Mouse (Mus musculus) cerebellum, adult 18-20 months (tissue): ENCODE measurements around the gene Rybp.

ENCODE experiments used
- DNase-seq, 2 experiments: peaks; one replicate each; pipeline ENCODE4 v3.0.0; 2021

Gene Rybp

DNA sequence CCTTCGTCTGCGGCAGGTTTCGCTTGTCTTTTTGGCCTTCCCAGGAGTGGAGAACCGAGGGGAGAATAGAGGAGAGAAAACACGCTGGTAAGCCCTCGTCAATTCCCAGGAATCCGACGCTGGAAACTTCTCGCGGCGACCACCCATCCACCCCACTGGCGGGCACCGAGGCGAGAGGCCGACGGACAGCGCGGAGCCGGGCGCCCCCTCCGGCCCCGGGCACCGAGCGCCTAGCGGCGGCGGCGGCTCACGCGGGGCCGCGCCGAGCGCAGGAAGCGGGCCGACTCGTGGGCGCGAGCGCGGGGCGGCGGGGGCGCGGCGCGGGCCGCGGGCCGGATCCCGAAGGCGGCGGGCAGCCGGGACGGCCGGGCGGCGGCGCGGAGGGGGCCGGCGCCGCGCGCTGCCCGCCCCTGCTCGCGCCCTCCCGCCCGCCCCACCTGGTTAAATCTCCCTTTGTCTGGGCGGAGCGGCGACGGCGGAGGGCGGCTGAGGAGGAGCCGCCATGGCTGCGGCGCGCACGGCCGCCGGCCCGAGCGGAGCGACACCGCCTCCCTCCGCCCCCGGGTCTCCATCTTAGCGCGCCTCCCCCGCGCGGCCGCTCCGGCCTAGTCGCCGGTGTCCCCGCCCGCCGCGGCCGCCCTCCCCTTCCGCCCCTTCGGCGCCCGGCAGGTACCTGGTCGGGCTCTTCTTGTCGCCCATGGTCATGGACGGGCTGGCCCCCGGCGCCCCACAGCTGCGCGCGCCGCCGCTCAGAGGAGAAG lies 532 bp downstream of the Rybp start:
- peak; percentile 79 to 85 for DNase-seq

DNA sequence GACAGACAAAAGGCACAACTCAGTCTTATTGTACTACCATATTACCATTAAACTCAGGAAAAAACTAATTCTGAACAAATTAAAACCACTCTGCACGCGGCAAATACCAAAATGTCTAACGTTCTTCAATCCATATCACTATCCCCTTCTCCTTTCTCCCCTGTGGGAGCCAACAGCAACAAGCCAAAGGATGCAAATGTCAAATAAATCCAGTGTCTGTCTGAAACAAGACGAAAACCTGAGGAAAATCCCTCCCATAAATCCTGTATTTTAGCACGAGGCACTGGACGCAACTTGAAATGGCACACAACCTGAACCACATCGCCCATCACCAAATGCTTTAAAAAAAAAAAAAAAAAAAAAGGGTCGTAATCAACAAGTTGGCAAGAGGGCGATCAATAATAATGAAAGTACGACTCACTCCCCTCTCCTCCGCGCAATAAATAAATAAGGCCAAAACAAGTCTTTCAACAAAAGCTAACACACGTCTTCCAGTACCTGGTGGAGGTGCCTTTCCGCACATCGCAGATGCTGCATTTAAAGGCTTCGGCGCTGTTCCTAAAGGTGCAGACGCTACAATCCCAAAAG lies 1.2 kb downstream of the Rybp start:
- DNase-seq = peak in 1 of 2 experiments; percentile 9

DNA sequence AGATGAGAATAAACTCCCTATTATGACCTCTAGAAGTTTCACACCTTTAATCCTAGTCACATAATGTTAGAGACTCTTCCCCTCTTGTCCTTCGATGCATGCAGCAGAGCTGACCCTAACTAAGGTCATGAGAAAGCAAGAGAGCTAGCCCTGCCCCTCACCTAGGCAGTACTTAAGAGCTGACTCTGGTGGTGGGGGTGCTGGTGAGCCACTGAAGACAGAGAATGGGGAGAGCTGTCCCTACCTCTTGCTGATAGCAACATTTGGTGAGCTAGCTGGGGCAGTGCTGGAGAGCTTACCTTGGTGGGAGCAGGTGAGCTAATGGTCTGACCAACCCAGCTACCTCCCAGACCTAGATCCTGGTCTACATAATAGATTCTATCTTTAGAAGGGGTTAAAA lies 8.4 kb downstream of the Rybp start:
- DNase-seq = no peak

GRCm38 (mm10) chr6:100276344-100276743 lies 10.9 kb downstream of the Rybp start:
- DNase-seq = no peak

DNA sequence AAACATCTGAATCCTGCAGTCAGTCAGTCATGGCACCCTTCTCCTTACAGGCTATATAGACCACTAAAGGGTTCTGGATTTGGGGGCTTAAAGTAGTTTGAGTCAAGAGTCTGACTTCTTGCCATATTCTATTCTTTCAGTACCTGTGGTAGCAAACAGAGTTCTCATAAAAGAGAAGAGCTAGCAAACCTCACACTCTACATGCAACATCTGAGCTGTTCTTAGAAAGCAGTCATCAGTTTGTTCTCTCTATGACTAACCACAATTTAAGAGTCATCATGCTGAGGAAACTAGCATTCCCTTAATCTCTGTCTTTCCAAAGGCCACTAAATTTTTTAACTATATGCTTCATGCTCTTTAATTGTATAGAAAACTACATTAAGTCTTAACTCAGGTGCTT lies 11.6 kb downstream of the Rybp start:
- no peak for DNase-seq

DNA sequence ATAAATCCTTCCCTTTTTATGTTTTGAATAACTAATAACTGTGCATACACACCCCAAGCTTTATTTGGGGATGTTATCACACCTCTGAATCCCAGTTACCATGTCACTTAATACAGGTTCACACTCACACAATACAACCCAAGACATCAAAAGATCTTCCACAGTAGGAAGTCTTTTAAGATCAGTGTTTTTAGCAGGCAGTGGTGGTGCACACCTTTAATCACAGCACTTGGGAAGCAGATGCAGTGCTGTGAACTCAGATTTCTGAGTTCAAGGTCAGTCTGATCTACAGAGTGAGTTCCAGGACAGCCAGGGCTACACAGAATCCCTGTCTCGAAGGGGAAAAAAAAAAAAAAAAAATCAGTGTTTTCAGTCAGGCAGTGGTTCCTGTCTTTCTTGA lies 13.7 kb downstream of the Rybp start:
- DNase-seq = no peak

- DNase-seq = no peak
Measured at GRCm38 (mm10) chr6:100271992-100272391, 15.3 kb downstream of the Rybp start.

DNA sequence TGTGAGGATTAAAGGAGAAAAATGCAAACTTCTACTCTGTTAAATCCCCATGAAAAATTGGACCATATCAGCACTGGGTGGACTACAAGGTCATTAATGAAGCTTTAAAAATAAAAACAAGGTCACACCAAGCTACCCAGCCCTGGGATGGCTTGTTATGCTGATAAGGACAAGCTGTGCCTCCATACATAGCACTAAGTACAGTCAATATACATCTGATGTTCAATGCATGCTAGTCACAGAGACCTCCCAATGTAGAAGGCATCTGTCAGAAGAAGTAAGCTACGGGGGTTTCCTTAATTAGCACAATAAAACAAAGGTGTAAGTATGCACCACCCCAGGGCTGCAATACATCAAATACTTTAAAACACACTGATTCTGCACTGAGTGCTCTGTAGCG lies 16.5 kb downstream of the Rybp start:
- no peak for DNase-seq

- no peak for DNase-seq
Measured at GRCm38 (mm10) chr6:100259607-100260006, 27.7 kb downstream of the Rybp start.

DNA sequence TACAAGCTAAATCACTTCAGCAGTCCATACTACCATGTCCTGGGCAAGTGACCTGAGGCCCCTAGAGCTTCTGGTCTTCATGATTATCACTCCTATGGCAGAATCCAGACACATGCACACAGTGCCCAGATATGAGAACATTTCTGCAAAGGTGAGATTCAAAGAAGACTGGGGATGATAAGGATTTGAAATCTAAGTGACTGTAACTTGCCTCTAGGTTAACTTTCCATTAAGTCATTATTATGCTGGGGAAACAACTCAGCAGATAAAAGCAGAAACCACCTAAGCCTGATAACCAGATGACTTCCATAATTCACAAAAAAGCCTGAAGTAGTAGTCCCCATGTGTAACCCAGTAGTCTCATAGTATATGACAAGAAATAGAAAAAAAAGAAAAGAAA lies 29.0 kb downstream of the Rybp start:
- no peak for DNase-seq

GRCm38 (mm10) chr6:100255411-100255810 lies 31.9 kb downstream of the Rybp start:
- DNase-seq = peak in 1 of 2 experiments; percentile 13

DNA sequence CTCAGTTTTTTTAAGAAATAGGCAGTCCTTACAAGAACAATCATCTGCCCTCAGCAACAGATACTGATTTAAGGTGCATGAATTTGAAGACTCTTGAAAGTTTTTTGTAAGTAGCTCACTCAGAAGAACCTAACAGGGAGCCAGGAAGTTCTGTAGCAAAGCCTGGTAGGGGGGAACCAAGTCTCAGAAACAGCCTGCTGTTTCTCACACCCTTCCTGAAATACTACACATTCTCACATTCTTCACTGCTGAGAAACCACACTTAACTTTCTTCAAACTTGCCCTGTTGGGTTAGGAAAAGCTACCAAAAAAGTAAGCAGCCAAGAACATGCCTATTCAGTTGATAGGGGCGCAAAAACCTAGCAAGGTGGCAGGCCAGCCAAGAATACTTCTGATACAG lies 32.6 kb downstream of the Rybp start:
- no peak for DNase-seq

GRCm38 (mm10) chr6:100244474-100244873 lies 42.8 kb downstream of the Rybp start:
- no peak for DNase-seq

DNA sequence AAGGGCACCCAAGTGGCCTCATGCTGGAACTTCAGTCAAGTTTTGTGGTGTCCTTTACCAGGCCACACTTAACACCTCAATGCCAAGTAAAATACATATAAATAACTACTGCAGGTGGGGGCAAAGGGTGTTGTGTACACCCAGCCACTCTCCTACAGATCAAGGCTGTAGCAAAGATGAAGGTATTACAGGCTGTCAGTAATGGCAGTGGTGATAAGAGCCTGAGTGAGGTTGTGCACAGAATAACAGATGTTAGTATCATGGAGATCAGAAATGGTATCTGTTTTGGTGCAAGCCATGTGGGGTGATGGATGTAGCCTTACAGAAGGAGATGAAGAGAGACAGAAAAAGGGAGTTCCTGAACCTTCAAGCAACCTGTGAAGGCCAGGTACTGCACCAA lies 52.2 kb downstream of the Rybp start:
- no peak for DNase-seq

GRCm38 (mm10) chr6:100233522-100233921 lies 53.8 kb downstream of the Rybp start:
- DNase-seq = no peak

DNA sequence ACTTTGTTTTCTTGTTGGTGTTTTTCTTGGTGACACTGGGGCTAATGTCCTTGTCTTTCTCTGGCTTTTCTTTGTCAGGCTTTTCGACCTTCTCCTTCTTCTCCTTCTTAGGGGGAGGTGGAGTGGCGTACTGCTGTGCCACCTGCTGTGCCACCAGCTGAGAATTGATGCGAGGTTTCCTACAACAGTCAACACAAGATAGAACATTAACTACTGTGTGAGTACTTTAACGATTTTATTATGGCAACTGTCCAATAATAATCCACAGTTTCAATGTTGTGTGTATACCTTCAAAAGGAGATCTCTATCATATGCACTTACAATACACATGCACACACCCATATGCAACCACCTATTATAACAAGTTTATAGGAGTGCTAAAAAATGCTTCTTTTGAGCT lies 54.2 kb downstream of the Rybp start:
- no peak for DNase-seq

DNA sequence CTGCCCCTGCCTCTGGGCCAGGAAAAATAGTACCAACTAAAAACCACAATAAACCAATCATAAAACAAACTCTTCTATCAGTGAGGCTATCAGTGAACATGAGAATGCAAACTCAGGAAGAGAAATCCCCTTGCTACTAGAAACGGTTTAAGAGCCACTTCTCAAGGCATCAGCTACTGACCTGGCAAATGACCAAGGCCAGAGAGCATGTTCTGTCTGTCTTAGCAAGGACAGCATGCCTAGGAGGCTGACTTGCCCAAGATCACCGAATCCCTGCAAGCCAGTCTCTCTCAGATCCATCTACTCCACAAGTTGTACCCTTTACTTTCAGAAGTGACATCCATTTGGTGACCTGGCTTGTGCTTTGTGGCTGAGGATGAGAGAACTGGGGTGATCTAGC lies 61.1 kb downstream of the Rybp start:
- DNase-seq = no peak

DNA sequence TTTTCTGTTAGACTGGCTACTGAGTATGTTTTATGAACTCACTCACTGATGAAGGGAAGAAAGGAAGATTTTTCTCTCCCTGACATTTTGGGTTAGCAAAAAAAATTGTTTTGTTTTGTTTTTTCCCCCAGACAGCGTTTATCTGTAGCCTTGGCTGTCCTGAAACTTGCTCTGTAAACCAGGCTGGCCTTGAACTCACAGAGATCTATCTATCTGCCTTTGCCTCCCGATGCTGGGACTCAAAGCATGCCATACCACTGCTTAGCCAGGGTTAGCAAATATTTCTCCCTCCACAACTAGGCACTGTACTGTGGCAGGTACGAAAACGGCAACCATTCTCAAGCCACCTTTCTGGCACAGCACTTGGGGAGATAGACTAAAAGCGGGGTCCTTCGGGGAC lies 63.4 kb downstream of the Rybp start:
- no peak for DNase-seq

GRCm38 (mm10) chr6:100223435-100223834 lies 63.9 kb downstream of the Rybp start:
- DNase-seq = no peak

DNA sequence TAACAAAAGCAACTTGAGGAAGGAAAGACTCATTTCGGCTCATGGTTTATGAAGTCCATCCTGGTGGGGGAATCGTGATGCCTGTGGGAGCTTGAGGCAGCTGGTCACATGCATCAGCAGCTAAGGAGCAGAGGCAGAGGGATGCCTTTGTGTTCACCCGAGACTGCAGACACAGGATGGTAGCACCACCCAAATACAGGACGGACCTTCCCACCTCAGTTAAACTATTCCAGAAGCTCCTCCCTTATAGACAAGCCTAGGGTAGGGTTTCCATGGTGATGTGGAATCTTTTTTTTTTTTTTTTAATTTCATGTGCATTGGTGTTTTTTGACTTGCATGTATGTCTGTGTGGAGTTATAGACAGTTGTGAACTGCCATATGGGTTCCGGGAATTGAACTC lies 64.4 kb downstream of the Rybp start:
- no peak for DNase-seq

- DNase-seq = no peak
Measured at GRCm38 (mm10) chr6:100221803-100222202, 65.5 kb downstream of the Rybp start.

DNA sequence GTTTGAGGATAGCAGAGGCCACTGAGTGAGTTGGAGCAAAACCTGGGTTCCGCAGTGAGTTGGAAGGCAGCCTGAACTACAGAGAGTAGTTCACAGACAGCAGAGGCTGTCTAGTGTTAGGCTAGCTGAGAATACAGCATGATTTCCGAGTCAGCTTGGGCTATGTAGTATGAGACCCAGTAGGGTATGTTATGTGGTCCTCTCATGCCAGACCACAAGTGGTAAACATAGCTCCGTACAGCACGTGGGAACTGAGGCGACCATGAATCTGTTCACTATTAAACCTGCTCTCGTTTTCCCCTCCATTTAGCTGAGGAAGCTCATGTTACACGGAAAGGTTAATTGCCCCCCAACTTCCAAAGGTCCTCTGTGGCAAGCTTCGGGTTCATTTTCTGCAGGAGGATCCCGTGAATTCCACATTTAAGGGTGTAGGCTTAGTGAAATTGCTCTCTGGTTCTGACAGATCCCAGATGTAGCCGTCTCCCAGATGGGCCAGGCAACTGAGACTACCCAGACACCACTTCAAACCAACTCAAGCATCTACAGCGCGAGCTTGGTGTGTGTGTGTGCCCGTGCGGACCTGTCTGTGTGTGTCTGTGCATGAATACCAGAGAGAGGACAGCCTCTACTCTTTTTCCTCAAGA lies 66.2 kb downstream of the Rybp start:
- no peak for DNase-seq

DNA sequence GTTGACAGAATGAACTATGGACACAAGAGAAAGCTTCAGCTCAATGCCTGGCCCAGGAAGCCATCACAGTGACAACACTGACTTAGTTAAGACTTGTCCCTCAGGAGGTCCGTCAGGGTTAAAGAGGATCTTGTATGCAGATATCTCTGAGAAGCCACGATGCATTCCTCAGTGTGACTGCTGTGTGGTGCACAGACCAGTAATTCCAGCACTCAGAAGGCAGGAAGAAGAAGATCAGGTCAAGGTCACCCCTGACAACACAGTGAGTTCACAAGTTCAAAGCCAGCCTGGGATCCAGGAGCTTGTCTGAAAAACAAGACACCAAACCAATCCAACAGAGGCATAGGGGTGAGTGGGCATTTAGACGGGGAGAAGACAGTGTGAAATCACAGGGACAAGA lies 67.3 kb downstream of the Rybp start:
- DNase-seq = no peak

GRCm38 (mm10) chr6:100218541-100219341 lies 68.5 kb downstream of the Rybp start:
- DNase-seq = peak; percentile 75 to 84
